Mouse (Mus musculus) lung, embryonic 16.5 days (tissue): ENCODE measurements at regions not wholly inside any gene's neighbourhood (a gene's known extent, or its start where the extent isn't known, plus 50 kb on each side); places are given as distances from the start of the nearest gene placed in this dataset.
A peak's percentile ranks its signal among the peaks of the same experiment; 100 is the strongest.

Experiments
- ATAC-seq: fragments of 200-750 bp; cut with Nextera tagmentation; 2 replicates; pipeline ENCODE4 v1.8.0; 2017; ENCODE audit warnings: low read depth, mild to moderate bottlenecking, moderate library complexity
- H3K27ac ChIP-seq: fragments of 300-500 bp; sonication (generic); 2 replicates; pipeline ENCODE4 v1.5.1; 2014; ENCODE audit warnings: mild to moderate bottlenecking, control low read depth, low read length
- H3K27me3 ChIP-seq: fragments of 300-500 bp; sonication (generic); 2 replicates; pipeline ENCODE4 v1.6.1; 2014; ENCODE audit warnings: low read depth, low read length, mixed read lengths; ENCODE audit not compliant: control insufficient read depth, insufficient read depth
- H3K36me3 ChIP-seq: fragments of 300-500 bp; sonication (generic); 2 replicates; pipeline ENCODE4 v1.6.1; 2014; ENCODE audit warnings: low read length; ENCODE audit not compliant: control insufficient read depth, insufficient read depth
- H3K4me1 ChIP-seq: fragments of 300-500 bp; sonication (generic); replicated peaks from 2 replicates; pipeline ENCODE4 v1.6.1; 2014; ENCODE audit warnings: low read length, mixed read lengths; ENCODE audit not compliant: control insufficient read depth, insufficient read depth
- H3K4me2 ChIP-seq: fragments of 300-500 bp; sonication (generic); 2 replicates; pipeline ENCODE4 v1.6.1; 2014; ENCODE audit warnings: low read depth, low read length, control low read depth
- H3K4me3 ChIP-seq: fragments of 300-500 bp; sonication (generic); 2 replicates; pipeline ENCODE4 v1.5.1; 2014; ENCODE audit warnings: mild to moderate bottlenecking, low read length, control low read depth
- H3K9ac ChIP-seq: fragments of 300-500 bp; sonication (generic); 2 replicates; pipeline ENCODE4 v1.6.1; 2014; ENCODE audit warnings: low read length, control low read depth
- H3K9me3 ChIP-seq: fragments of 300-500 bp; sonication (generic); 2 replicates; pipeline ENCODE4 v1.6.1; 2016; ENCODE audit warnings: low read length; ENCODE audit not compliant: control insufficient read depth
- WGBS: fragments of 180-500 bp; shearing (Covaris S2); extraction: QIAGEN DNeasy Blood & Tissue Kit; methylation state at CpG from one replicate; pipeline ENCODE4 v1.1.7; 2014; 5-methylcytosine and 5-hydroxymethylcytosine counted together

- 69% methylated on average over 10 of the region's 10 CpGs for WGBS
- ATAC-seq, result peak; percentile 75
- no peak overlapping the region for H3K4me3 ChIP-seq
Observed at GRCm38 (mm10) chr17:4779017-4779416, 215.1 kb upstream of the Arid1b start.

GRCm38 (mm10) chr17:4781586-4781985 is 212.5 kb upstream of the Arid1b start:
- Histone ChIP-seq H3K9ac (no peak overlapping the region), H3K36me3 (no peaks in the 10 kb centered on the region), H3K4me2 (no peak overlapping the region), H3K27me3 (no peaks in the 10 kb centered on the region), H3K27ac (no peak overlapping the region), H3K4me3 (no peak overlapping the region), H3K4me1 (peaks cover 3% of the 10 kb centered on the region), H3K9me3 (no peaks in the 10 kb centered on the region)
- ATAC-seq, result no peak
- 76% methylated on average over 3 of the region's 3 CpGs for WGBS

More at GRCm38 (mm10) chr17:4779017-4779416, 215.1 kb upstream of the Arid1b start:
- no peaks in the 10 kb centered on the region for H3K4me1 ChIP-seq
- H3K36me3 ChIP-seq, result no peaks in the 10 kb centered on the region
- H3K4me2 ChIP-seq, result no peak overlapping the region
- 0 out of 2 replicates have a peak overlapping the region, but pooled peaks have one; percentile 10 for H3K27ac ChIP-seq
- no peaks in the 10 kb centered on the region for H3K27me3 ChIP-seq
- H3K9ac ChIP-seq, result no peak overlapping the region
- no peaks in the 10 kb centered on the region for H3K9me3 ChIP-seq

- no peak overlapping the region for H3K27ac ChIP-seq
- H3K4me2 ChIP-seq, result no peak overlapping the region
- no peaks in the 10 kb centered on the region for H3K9me3 ChIP-seq
- H3K36me3 ChIP-seq, result no peaks in the 10 kb centered on the region
- no peak overlapping the region for H3K4me3 ChIP-seq
- H3K27me3 ChIP-seq, result no peaks in the 10 kb centered on the region
- H3K4me1 ChIP-seq, result peaks cover 3% of the 10 kb centered on the region
- H3K9ac ChIP-seq, result no peak overlapping the region
- no peak for ATAC-seq
- 75% methylated on average over 5 of the region's 5 CpGs for WGBS
Observed at GRCm38 (mm10) chr17:4784296-4784695, 209.8 kb upstream of the Arid1b start.

- H3K36me3 ChIP-seq, result no peaks in the 10 kb centered on the region
- H3K4me2 ChIP-seq, result 0 out of 2 replicates have a peak overlapping the region, but pooled peaks have one; percentile 18
- no peaks in the 10 kb centered on the region for H3K27me3 ChIP-seq
- H3K27ac ChIP-seq, result peak overlapping the region; percentile 20; the same call in 1 of the 2 replicates
- peak; percentile 91 for ATAC-seq
- no peak overlapping the region for H3K9ac ChIP-seq
- 31% methylated on average over 6 of the region's 6 CpGs for WGBS
- H3K4me1 ChIP-seq, result peaks cover 3% of the 10 kb centered on the region
- H3K4me3 ChIP-seq, result no peak overlapping the region
- H3K9me3 ChIP-seq, result no peaks in the 10 kb centered on the region
Observed at GRCm38 (mm10) chr17:4785281-4785839, 208.8 kb upstream of the Arid1b start.

GRCm38 (mm10) chr17:4786524-4786923 is 207.6 kb upstream of the Arid1b start:
- Histone ChIP-seq H3K9me3 (no peaks in the 10 kb centered on the region), H3K27me3 (no peaks in the 10 kb centered on the region)
- no peak for ATAC-seq

GRCm38 (mm10) chr17:4791873-4792272 is 202.3 kb upstream of the Arid1b start:
- 56% methylated on average over 10 of the region's 10 CpGs for WGBS
- Histone ChIP-seq H3K4me3 (no peak overlapping the region), H3K27me3 (no peaks in the 10 kb centered on the region), H3K4me2 (no peak overlapping the region), H3K36me3 (no peaks in the 10 kb centered on the region), H3K4me1 (0 out of 2 replicates have a peak, but pooled peaks cover 3% of the 10 kb centered on the region), H3K9ac (no peak overlapping the region), H3K9me3 (no peaks in the 10 kb centered on the region), H3K27ac (no peak overlapping the region)
- no peak for ATAC-seq

More at GRCm38 (mm10) chr17:4786524-4786923, 207.6 kb upstream of the Arid1b start:
- H3K36me3 ChIP-seq, result no peaks in the 10 kb centered on the region
- peaks cover 3% of the 10 kb centered on the region for H3K4me1 ChIP-seq
- no peak overlapping the region for H3K27ac ChIP-seq
- H3K9ac ChIP-seq, result no peak overlapping the region
- no peak overlapping the region for H3K4me2 ChIP-seq
- H3K4me3 ChIP-seq, result no peak overlapping the region

GRCm38 (mm10) chr17:4796241-4796640 is 197.9 kb upstream of the Arid1b start:
- Histone ChIP-seq H3K27me3 (no peaks in the 10 kb centered on the region), H3K36me3 (no peaks in the 10 kb centered on the region), H3K4me3 (no peak overlapping the region), H3K4me2 (no peak overlapping the region), H3K9me3 (no peaks in the 10 kb centered on the region), H3K4me1 (0 out of 2 replicates have a peak, but pooled peaks cover 3% of the 10 kb centered on the region), H3K27ac (no peak overlapping the region), H3K9ac (no peak overlapping the region)
- no peak for ATAC-seq
- WGBS, result 51% methylated on average over 3 of the region's 3 CpGs

- H3K9ac ChIP-seq, result no peak overlapping the region
- H3K9me3 ChIP-seq, result no peaks in the 10 kb centered on the region
- H3K4me2 ChIP-seq, result no peak overlapping the region
- ATAC-seq, result no peak
- 53% methylated on average over 4 of the region's 4 CpGs for WGBS
- H3K36me3 ChIP-seq, result no peaks in the 10 kb centered on the region
- H3K27ac ChIP-seq, result no peak overlapping the region
- H3K4me1 ChIP-seq, result no peaks in the 10 kb centered on the region; the same call in 1 of the 2 replicates
- H3K27me3 ChIP-seq, result no peaks in the 10 kb centered on the region
- H3K4me3 ChIP-seq, result no peak overlapping the region
Observed at GRCm38 (mm10) chr17:4804013-4804412, 190.1 kb upstream of the Arid1b start.

GRCm38 (mm10) chr17:4806051-4806450 is 188.1 kb upstream of the Arid1b start:
- no peak overlapping the region for H3K9ac ChIP-seq
- no peaks in the 10 kb centered on the region; the same call in 1 of the 2 replicates for H3K4me1 ChIP-seq
- no peak overlapping the region for H3K4me3 ChIP-seq
- ATAC-seq, result peak; percentile 41; the same call in 1 of the 2 replicates
- no peak overlapping the region for H3K4me2 ChIP-seq
- whole genome bisulfite sequencing, result 39% methylated on average over 5 of the region's 5 CpGs
- no peaks in the 10 kb centered on the region for H3K9me3 ChIP-seq
- no peaks in the 10 kb centered on the region for H3K36me3 ChIP-seq
- no peak overlapping the region for H3K27ac ChIP-seq
- no peaks in the 10 kb centered on the region for H3K27me3 ChIP-seq
